Mouse (Mus musculus) neural tube, embryonic 12.5 days (tissue): ENCODE measurements at regions not wholly inside any gene's neighbourhood (a gene's known extent, or its start where the extent isn't known, plus 50 kb on each side); places are given as distances from the start of the nearest gene placed in this dataset.
"Not testable (repeated sequence)": the region's sequence is repeated elsewhere in the genome, so short reads cannot be mapped to it uniquely, and the experiment has no call there.

Source experiments
- ATAC-seq: fragments of 200-750 bp; cut with Nextera tagmentation; 2 replicates; pipeline ENCODE4 v1.8.0; 2017; ENCODE audit warnings: low read depth, mild to moderate bottlenecking, moderate TSS enrichment, moderate library complexity; ENCODE audit not compliant: low FRiP score
- H3K27ac ChIP-seq: fragments of 300-500 bp; sonication (generic); 2 replicates; pipeline ENCODE4 v1.5.1; 2016
- H3K27me3 ChIP-seq: fragments of 300-500 bp; sonication (generic); replicated peaks from 2 replicates; pipeline ENCODE4 v1.6.1; 2016; ENCODE audit warnings: mild to moderate bottlenecking
- H3K36me3 ChIP-seq: fragments of 300-500 bp; sonication (generic); 2 replicates; pipeline ENCODE4 v1.6.1; 2016; ENCODE audit warnings: mild to moderate bottlenecking
- H3K4me1 ChIP-seq: fragments of 300-500 bp; sonication (generic); 2 replicates; pipeline ENCODE4 v1.6.1; 2016
- H3K4me2 ChIP-seq: fragments of 300-500 bp; sonication (generic); replicated peaks from 2 replicates; pipeline ENCODE4 v1.6.1; 2016; ENCODE audit warnings: mild to moderate bottlenecking
- H3K4me3 ChIP-seq: fragments of 300-500 bp; sonication (generic); 2 replicates; pipeline ENCODE4 v1.5.1; 2016
- H3K9ac ChIP-seq: fragments of 300-500 bp; sonication (generic); 2 replicates; pipeline ENCODE4 v1.6.1; 2016; ENCODE audit warnings: mild to moderate bottlenecking
- H3K9me3 ChIP-seq: fragments of 300-500 bp; sonication (generic); 2 replicates; pipeline ENCODE4 v1.6.1; 2016; ENCODE audit warnings: mild to moderate bottlenecking
- WGBS: fragments of 180-500 bp; shearing (Covaris S2); methylation state at CpG from one replicate; pipeline ENCODE4 v1.1.7; 2016; 5-methylcytosine and 5-hydroxymethylcytosine counted together

- H3K9ac ChIP-seq, H3K36me3 ChIP-seq, H3K27ac ChIP-seq, H3K27me3 ChIP-seq, H3K9me3 ChIP-seq, H3K4me2 ChIP-seq, ATAC-seq, H3K4me3 ChIP-seq, H3K4me1 ChIP-seq: not testable (repeated sequence)
- WGBS = 93% methylated on average over 9 of the region's 9 CpGs
Observed at GRCm38 (mm10) chr9:3283381-3283780, 51.6 kb upstream of the Alkbh8 start.
